Mouse (Mus musculus): ENCODE results near the gene Rbm34. TPM values are rescaled to one million over a fixed set of nuclear protein-coding genes. Genes with fewer than 3 reads are reported as not detected.
"Not testable (repeated sequence)": the region's sequence is repeated elsewhere in the genome, so short reads cannot be mapped to it uniquely, and the experiment has no call there.

The Rbm34 gene
- total RNA-seq, 1 experiment from 2014 or later: 31.9 TPM

DNA sequence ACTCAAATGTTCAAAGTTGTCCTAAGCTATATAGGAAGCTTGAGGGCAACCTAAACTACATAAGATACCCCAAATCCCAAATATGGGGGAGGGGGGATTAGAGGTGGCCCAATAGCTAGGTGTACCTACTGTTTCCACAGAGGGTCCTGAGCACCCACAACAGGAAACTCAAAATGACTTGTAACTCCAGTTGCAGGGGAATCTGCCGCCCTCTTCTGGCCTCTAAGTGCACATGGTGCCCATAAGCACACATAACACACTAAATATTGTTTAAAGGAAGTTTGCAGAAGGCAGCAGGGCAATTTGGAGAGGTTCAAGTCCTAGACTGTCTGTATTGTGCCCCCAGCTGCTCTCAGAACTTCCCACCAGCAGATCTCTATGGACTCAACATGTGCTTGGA is 43.8 kb downstream of the Rbm34 start:
- ATAC-seq (ENCODE audit: extremely low read depth, insufficient number of reproducible peaks, low FRiP score, poor library complexity, severe bottlenecking): no peak

DNA sequence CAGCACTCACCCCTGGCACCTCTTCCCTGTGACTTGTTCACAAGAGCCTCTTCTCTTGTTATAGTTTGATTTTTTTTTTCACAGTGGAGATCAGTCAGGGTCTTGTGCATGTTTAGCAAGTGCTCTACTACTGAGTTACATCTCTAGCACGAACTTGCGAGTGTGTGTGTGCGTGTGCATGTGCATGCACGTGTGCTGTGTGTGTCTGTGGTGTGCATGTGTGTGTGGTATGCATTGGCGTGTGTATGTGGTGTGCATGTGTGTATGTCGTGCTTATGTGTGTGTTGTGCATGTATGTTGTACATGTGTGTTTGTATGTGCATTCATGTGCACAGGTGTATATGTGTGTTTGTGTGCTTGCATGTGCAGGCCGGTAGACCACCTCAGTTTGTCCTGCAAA is 47.9 kb downstream of the Rbm34 start:
- no peak for ATAC-seq (ENCODE audit: extremely low read depth, insufficient number of reproducible peaks, low FRiP score, poor library complexity, severe bottlenecking)

GRCm38 (mm10) chr8:126921432-126921831 is 49.4 kb downstream of the Rbm34 start:
- no peak for ATAC-seq (ENCODE audit: extremely low read depth, insufficient number of reproducible peaks, low FRiP score, poor library complexity, severe bottlenecking)

- ATAC-seq (ENCODE audit: extremely low read depth, insufficient number of reproducible peaks, low FRiP score, poor library complexity, severe bottlenecking): peak; percentile 87
These were observed 50.0 kb downstream of the Rbm34 start for GRCm38 (mm10) chr8:126920845-126921244.

- ATAC-seq (ENCODE audit: extremely low read depth, insufficient number of reproducible peaks, low FRiP score, poor library complexity, severe bottlenecking): no peak
These were observed 50.5 kb downstream of the Rbm34 start for GRCm38 (mm10) chr8:126920386-126920785.

GRCm38 (mm10) chr8:126919703-126920102 is 51.2 kb downstream of the Rbm34 start:
- no peak for ATAC-seq (ENCODE audit: extremely low read depth, insufficient number of reproducible peaks, low FRiP score, poor library complexity, severe bottlenecking)

- ATAC-seq (ENCODE audit: extremely low read depth, insufficient number of reproducible peaks, low FRiP score, poor library complexity, severe bottlenecking): no peak
These were observed 51.6 kb downstream of the Rbm34 start for GRCm38 (mm10) chr8:126919255-126919654.

DNA sequence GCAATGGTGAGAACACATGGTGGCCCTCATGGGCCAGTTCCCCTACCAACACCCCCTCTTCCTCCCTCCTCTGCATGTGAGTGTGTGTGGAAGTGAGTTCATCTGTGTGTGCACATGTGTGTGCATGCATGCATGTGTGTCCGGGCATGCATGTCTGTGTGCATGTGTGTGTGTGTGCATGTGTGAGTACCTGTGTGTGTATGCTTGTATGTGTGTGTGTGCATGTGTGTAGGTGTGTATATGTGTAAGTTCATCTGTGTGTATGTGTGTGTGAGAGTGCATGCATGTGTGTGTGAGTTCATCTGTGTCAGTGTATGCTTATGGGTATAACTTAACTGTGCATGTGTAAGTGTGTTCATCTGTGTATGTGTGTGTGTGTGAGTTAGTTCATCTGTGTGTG is 52.5 kb downstream of the Rbm34 start:
- ATAC-seq (ENCODE audit: extremely low read depth, insufficient number of reproducible peaks, low FRiP score, poor library complexity, severe bottlenecking): no peak

- no peak for ATAC-seq (ENCODE audit: extremely low read depth, insufficient number of reproducible peaks, low FRiP score, poor library complexity, severe bottlenecking)
These were observed 53.5 kb downstream of the Rbm34 start for GRCm38 (mm10) chr8:126917179-126917905.

DNA sequence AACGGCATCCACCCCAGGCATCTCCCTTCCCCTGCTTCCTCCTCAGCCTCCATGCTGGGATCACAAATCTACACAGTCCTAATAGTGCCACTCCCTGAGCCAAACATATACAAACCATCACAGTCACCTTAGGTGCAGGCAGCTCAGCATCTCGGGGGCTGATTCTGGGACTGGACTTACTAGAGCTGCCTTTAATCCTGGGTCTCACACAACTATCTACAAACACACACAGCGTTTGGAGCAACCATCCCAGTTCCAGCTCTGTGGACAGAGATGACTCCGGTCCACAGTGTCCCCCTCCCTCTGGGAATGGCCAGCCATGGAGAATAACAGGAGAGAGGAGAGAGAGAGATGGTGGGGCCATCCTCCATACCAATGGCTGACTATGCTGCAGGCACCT is 54.3 kb downstream of the Rbm34 start:
- ATAC-seq (ENCODE audit: extremely low read depth, insufficient number of reproducible peaks, low FRiP score, poor library complexity, severe bottlenecking): no peak

GRCm38 (mm10) chr8:126914609-126915375 is 56.1 kb downstream of the Rbm34 start:
- no peak for ATAC-seq (ENCODE audit: extremely low read depth, insufficient number of reproducible peaks, low FRiP score, poor library complexity, severe bottlenecking)

DNA sequence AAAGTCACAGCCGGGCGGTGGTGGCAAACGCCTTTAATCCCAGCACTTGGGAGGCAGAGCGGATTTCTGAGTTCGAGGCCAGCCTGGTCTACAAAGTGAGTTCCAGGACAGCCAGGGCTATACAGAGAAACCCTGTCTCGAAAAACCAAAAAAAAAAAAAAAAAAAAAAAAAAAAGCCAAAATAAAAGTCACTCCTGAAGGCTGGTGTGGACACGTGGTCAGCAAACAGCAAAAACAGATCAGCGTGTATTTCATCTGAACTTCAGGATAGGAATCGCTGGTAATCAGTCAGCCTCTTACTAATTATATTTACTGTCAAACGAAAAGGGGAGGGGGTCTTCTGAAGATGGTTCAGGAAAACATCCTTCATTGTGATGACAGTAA is 56.8 kb downstream of the Rbm34 start:
- not testable (repeated sequence) for ATAC-seq (ENCODE audit: extremely low read depth, insufficient number of reproducible peaks, low FRiP score, poor library complexity, severe bottlenecking)

DNA sequence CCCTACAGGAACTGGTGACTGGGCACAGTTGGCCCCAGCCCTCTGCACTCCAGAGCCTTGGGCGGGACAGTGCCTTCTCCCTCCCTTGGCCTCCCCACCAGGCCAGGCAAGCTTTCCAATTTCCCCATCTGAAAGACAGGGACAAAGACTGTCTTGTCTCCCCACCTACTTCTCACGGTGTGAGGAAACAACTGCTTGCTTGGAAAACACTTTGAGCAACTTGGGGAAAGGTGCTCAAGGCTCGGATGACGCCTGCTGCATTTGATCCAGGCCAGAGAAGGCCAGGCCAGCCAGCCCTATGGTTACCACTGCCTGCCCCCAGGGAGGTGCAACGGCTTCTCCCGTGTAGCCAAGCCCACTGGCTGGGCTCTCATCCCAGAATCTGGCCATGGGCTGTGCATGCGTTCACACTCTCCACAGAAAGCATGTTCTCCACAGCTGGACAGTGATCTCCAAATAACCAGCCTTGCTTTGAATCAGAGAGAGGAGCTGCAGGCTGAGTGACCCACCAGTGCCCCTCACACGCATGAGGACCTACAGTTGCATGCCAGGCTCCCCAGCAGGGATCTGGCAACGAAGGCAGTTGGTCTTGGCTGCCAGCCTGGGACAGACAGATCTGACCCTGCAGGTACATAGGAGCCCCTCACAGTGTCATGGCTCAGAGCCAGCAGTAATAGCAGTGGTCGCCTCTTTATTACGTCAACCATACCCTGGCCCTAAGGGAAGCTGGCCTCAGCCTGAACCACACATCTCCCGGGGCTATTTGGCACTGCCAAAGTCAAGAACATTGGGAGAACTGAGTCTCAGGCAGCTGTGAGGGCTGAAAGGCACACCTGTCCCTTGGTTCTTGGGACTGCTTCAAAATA is 57.4 kb downstream of the Rbm34 start:
- no peak for ATAC-seq (ENCODE audit: extremely low read depth, insufficient number of reproducible peaks, low FRiP score, poor library complexity, severe bottlenecking)

- ATAC-seq (ENCODE audit: extremely low read depth, insufficient number of reproducible peaks, low FRiP score, poor library complexity, severe bottlenecking): no peak
These were observed 61.5 kb downstream of the Rbm34 start for GRCm38 (mm10) chr8:126909371-126909802.

DNA sequence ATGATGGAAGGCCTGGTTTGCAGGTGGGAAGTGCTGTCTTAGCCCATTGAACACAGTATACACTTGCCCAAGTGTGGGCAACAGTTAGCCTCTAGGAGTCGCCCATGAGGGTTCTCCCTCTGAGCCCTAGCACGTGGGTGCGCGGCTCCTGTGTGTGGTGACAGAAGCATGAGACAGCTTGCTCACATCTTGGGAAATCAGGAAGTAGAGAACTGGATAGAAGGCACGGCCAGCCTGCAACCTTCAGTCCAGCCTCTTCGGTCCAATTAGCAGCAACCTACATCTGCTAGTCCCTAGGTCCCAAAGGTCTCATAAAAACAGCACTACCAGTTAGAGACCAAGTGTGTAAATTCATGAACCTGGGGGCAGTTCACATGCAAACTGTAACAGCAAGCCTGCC is 62.1 kb downstream of the Rbm34 start:
- peak; percentile 49 for ATAC-seq (ENCODE audit: extremely low read depth, insufficient number of reproducible peaks, low FRiP score, poor library complexity, severe bottlenecking)

DNA sequence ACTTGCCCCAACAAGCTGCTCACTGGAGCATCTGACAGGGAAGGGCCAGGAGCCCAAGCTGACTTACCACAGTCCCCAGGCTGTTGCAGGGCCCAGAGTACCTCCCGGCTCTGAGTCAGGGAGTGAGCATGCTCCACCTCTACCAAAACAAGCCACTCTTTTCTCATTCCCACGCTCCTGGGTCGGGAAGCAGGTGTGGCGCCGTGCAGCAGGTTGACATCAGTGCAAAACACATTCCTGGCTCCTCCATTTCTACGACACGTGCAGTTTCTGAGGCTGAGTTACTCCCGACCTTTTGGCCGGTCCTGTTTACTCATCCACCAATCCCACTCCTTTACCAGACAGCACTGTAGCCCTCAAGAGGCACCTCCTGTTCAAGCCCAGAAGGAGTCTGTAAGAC is 62.9 kb downstream of the Rbm34 start:
- no peak for ATAC-seq (ENCODE audit: extremely low read depth, insufficient number of reproducible peaks, low FRiP score, poor library complexity, severe bottlenecking)

- ATAC-seq (ENCODE audit: extremely low read depth, insufficient number of reproducible peaks, low FRiP score, poor library complexity, severe bottlenecking): no peak
These were observed 63.5 kb downstream of the Rbm34 start for GRCm38 (mm10) chr8:126907374-126907773.

DNA sequence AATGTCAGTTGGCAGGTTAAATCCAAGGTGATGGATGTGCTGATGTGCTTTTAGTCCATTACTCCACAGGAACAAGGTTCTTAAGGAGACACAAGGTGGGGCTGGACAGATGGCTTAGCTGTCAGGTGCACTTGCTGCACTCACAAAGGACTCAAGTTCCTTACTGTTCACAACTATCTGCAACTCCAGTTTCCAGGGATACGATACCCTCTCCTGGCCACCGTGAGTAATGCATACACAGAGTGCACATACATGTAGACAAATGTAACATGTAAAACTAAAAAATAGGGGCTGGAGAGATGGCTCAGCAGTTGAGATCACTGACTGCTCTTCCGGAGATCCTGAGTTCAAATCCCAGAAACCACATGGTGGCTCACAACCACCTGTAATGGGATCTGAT is 65.5 kb downstream of the Rbm34 start:
- ATAC-seq (ENCODE audit: extremely low read depth, insufficient number of reproducible peaks, low FRiP score, poor library complexity, severe bottlenecking): peak; percentile 59; the same call in 1 of the 2 replicates

DNA sequence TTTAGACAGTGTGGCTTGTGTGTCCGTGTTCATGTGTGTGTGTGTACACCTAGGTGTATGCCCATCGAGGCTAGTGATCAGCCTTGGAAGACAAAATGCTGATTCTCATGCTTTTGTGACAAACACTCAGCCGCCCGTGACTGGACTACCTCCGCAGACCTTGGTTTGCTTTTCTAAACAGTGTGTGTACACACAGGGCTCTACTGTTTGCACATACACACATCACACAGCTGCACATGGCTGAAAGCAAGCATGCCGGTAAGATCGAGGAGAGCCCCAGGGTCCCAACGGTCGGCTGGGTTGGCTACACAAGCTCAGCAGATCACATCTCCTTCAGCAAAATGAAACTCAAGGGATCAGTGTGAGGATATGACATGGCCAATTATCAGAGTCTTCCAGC is 66.9 kb downstream of the Rbm34 start:
- ATAC-seq (ENCODE audit: extremely low read depth, insufficient number of reproducible peaks, low FRiP score, poor library complexity, severe bottlenecking): no peak
